Mouse (Mus musculus): ENCODE results near the gene Rnf215.
"Not testable (repeated sequence)": the region's sequence is repeated elsewhere in the genome, so short reads cannot be mapped to it uniquely, and the experiment has no call there.

Gene Rnf215

GRCm38 (mm10) chr11:4143281-4144062 lies 8.5 kb downstream of the Rnf215 start:
- DNase-seq (ENCODE audit: extremely low read depth, low read depth, low spot score), result no peak

GRCm38 (mm10) chr11:4146381-4146780 lies 11.4 kb downstream of the Rnf215 start:
- no peak for DNase-seq (ENCODE audit: extremely low read depth, low read depth, low spot score)

- DNase-seq (ENCODE audit: extremely low read depth, low read depth, low spot score), result no peak
Observed at GRCm38 (mm10) chr11:4147098-4147497, 12.1 kb downstream of the Rnf215 start.

- no peak for DNase-seq (ENCODE audit: extremely low read depth, low read depth, low spot score)
Observed at GRCm38 (mm10) chr11:4148120-4148519, 13.1 kb downstream of the Rnf215 start.

GRCm38 (mm10) chr11:4148536-4149156 lies 13.6 kb downstream of the Rnf215 start:
- no peak for DNase-seq (ENCODE audit: extremely low read depth, low read depth, low spot score)

GRCm38 (mm10) chr11:4149886-4150285 lies 14.9 kb downstream of the Rnf215 start:
- no peak for DNase-seq (ENCODE audit: extremely low read depth, low read depth, low spot score)

GRCm38 (mm10) chr11:4153694-4154093 lies 18.7 kb downstream of the Rnf215 start:
- no peak for DNase-seq (ENCODE audit: extremely low read depth, low read depth, low spot score)

- DNase-seq (ENCODE audit: extremely low read depth, low read depth, low spot score), result no peak
Observed at GRCm38 (mm10) chr11:4155641-4156040, 20.6 kb downstream of the Rnf215 start.

GRCm38 (mm10) chr11:4158676-4159075 lies 23.7 kb downstream of the Rnf215 start:
- DNase-seq (ENCODE audit: extremely low read depth, low read depth, low spot score), result no peak

- no peak for DNase-seq (ENCODE audit: extremely low read depth, low read depth, low spot score)
Observed at GRCm38 (mm10) chr11:4159808-4160708, 25.1 kb downstream of the Rnf215 start, which contains the start of the genes Ccdc157 and Sf3a1. Gene Ccdc157, minus strand, starts transcription at chr11:4160293. Gene Sf3a1, plus strand, starts transcription at chr11:4160350.

GRCm38 (mm10) chr11:4160758-4161480 lies 25.9 kb downstream of the Rnf215 start:
- no peak for DNase-seq (ENCODE audit: extremely low read depth, low read depth, low spot score)

GRCm38 (mm10) chr11:4164701-4165100 lies 29.7 kb downstream of the Rnf215 start:
- no peak for DNase-seq (ENCODE audit: extremely low read depth, low read depth, low spot score)

GRCm38 (mm10) chr11:4166467-4167090 lies 31.6 kb downstream of the Rnf215 start:
- DNase-seq (ENCODE audit: extremely low read depth, low read depth, low spot score), result no peak

- DNase-seq (ENCODE audit: extremely low read depth, low read depth, low spot score), result no peak
Observed at GRCm38 (mm10) chr11:4174586-4174985, 39.6 kb downstream of the Rnf215 start.

- no peak for DNase-seq (ENCODE audit: extremely low read depth, low read depth, low spot score)
Observed at GRCm38 (mm10) chr11:4177716-4178115, 42.7 kb downstream of the Rnf215 start.

- no peak for DNase-seq (ENCODE audit: extremely low read depth, low read depth, low spot score)
Observed at GRCm38 (mm10) chr11:4182061-4182460, 47.1 kb downstream of the Rnf215 start.

- no peak for DNase-seq (ENCODE audit: extremely low read depth, low read depth, low spot score)
Observed at GRCm38 (mm10) chr11:4183511-4183910, 48.5 kb downstream of the Rnf215 start.

GRCm38 (mm10) chr11:4184251-4184952 lies 49.4 kb downstream of the Rnf215 start:
- no peak for DNase-seq (ENCODE audit: extremely low read depth, low read depth, low spot score)

- DNase-seq (ENCODE audit: extremely low read depth, low read depth, low spot score), result not testable (repeated sequence)
Observed at GRCm38 (mm10) chr11:4185480-4185879, 50.5 kb downstream of the Rnf215 start.
